Mouse (Mus musculus): ENCODE data around the gene Igsf21.

GRCm38 (mm10) chr4:140071047-140071446 is 175.5 kb downstream of the Igsf21 start:
- TF ChIP-seq TCF12 (IDR thresholded peaks at IDR 0.05; ENCODE audit: insufficient read depth, poor library complexity, severe bottlenecking), result no peak
- TF ChIP-seq MAX (IDR thresholded peaks at IDR 0.05; ENCODE audit: low read depth), result no peak
- TF ChIP-seq POLR2A (IDR thresholded peaks at IDR 0.05; ENCODE audit: insufficient read length, low read depth), result no peak
- no peak for TF ChIP-seq E2F4 (IDR thresholded peaks at IDR 0.05; ENCODE audit: insufficient read depth)
- no peak for TF ChIP-seq USF1 (IDR thresholded peaks at IDR 0.05; ENCODE audit: low read depth)
- no peak for TF ChIP-seq MYOG (IDR thresholded peaks at IDR 0.05; ENCODE audit: control insufficient read depth in 1 of 3, insufficient read depth in 1 of 3, insufficient read length in 2 of 3, low read depth in 2 of 3)
- TF ChIP-seq MYOD1 (IDR thresholded peaks at IDR 0.05; ENCODE audit: control insufficient read depth in 1 of 3, insufficient read length in 2 of 3, low read depth in 2 of 3), result no peak
- TF ChIP-seq CEBPB (IDR thresholded peaks at IDR 0.05; ENCODE audit: insufficient read depth, poor library complexity, severe bottlenecking), result no peak
- no peak for TF ChIP-seq TCF3 (IDR thresholded peaks at IDR 0.05; ENCODE audit: insufficient read length, low read depth)
- no peak for TF ChIP-seq POLR2AphosphoS2 (IDR thresholded peaks at IDR 0.05; ENCODE audit: insufficient read length, low read depth)
- no peak for TF ChIP-seq SRF (IDR thresholded peaks at IDR 0.05; ENCODE audit: control insufficient read depth, insufficient read length, low read depth)
- no peak for TF ChIP-seq REST (IDR thresholded peaks at IDR 0.05; ENCODE audit: insufficient read depth, insufficient read length)

All from myocyte (in vitro differentiated cells).